26 mouse cellular contexts compared by ENCODE assay signal in the genomic region with DNA sequence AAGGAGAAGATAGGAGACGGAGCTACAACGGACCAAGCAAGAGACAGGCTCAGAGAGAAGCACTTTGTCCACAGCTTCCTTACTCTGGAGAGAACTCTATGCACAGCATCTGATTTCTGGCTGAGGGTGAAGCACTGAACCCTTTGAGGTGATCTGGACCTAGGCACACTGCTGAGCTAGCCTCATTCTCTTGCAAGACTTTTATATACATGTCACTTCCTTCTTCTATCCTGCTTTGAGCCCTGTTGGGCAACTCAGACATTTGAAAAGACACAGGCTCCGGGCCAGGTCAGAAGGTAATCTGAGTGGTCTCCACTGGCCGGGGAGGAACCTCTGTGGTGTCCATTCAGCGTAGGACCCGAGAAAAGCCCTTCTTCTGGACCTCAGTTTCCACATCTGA.
"Had no signal": no experiment of that assay in that cellular context is flagged by ENCODE, and none has a peak within 500 bp of the region (broad histone marks: within the 10 kb centered on the region; RNA-seq: fewer than 3 reads in every experiment).

No protein-coding gene starts in this region.

- H3K4me3 ChIP-seq: layer of hippocampus, adult 2 months; left cerebral cortex, adult 2 months; limb, embryonic 13.5 days; liver, embryonic 12.5 days; liver, embryonic 15.5 days; lung, embryonic 15.5 days; midbrain, embryonic 10.5 days; midbrain, embryonic 13.5 days had no signal

- H3K4me1 ChIP-seq: limb, embryonic 13.5 days; liver, embryonic 12.5 days; liver, embryonic 15.5 days; lung, embryonic 15.5 days; midbrain, embryonic 13.5 days had no signal

- H3K27me3 ChIP-seq: lung, embryonic 15.5 days had no signal

- H3K9me3 ChIP-seq: limb, embryonic 13.5 days; liver, embryonic 12.5 days; liver, embryonic 15.5 days; lung, embryonic 15.5 days; midbrain, embryonic 10.5 days; midbrain, embryonic 13.5 days had no signal

- ATAC-seq: liver, embryonic 12.5 days; midbrain, embryonic 13.5 days; midbrain, embryonic 16.5 days had no signal

- H3K36me3 ChIP-seq: limb, embryonic 13.5 days; liver, embryonic 12.5 days; liver, embryonic 15.5 days; lung, embryonic 15.5 days; midbrain, embryonic 10.5 days; midbrain, embryonic 13.5 days had no signal

- DNase-seq: kidney, adult 18-20 months; kidney, postnatal 25 days; layer of hippocampus, adult 9-11 months; layer of hippocampus, postnatal 36 days; left cerebral cortex, postnatal 4 days; liver; lung, adult 18-20 months; lung, postnatal 10 days; lung, postnatal 36 days; right cerebral cortex, adult 18-20 months; right cerebral cortex, postnatal 14 days; right cerebral cortex, postnatal 4 days; thymus, adult 2 months; thymus, postnatal 14 days; thymus, postnatal 4 days had no signal

- H3K27ac ChIP-seq: kidney, postnatal 0 days; layer of hippocampus, adult 2 months; left cerebral cortex, adult 2 months; limb, embryonic 13.5 days; liver, embryonic 12.5 days; liver, embryonic 15.5 days; lung, embryonic 15.5 days; midbrain, embryonic 10.5 days; midbrain, embryonic 13.5 days; stomach, postnatal 0 days had no signal
